Mouse (Mus musculus) midbrain, embryonic 13.5 days (tissue): ENCODE results near the gene Gnptg. TPM values are rescaled to one million over a fixed set of nuclear protein-coding genes. Genes with fewer than 3 reads are reported as not detected.

Experiments
- ATAC-seq: fragments of 200-750 bp; cut with Nextera tagmentation; 2 replicates; pipeline ENCODE4 v1.8.0; 2017; ENCODE audit warnings: mild to moderate bottlenecking, moderate TSS enrichment, moderate library complexity
- H3K27ac ChIP-seq: fragments of 300-500 bp; sonication (generic); 2 replicates; pipeline ENCODE4 v1.5.1; 2015; ENCODE audit warnings: inconsistent platforms, mild to moderate bottlenecking, moderate library complexity
- H3K27me3 ChIP-seq: fragments of 300-500 bp; sonication (generic); 2 replicates; pipeline ENCODE4 v1.6.1; 2015; ENCODE audit warnings: mild to moderate bottlenecking, inconsistent platforms
- H3K36me3 ChIP-seq: fragments of 300-500 bp; sonication (generic); 2 replicates; pipeline ENCODE4 v1.6.1; 2015; ENCODE audit warnings: mild to moderate bottlenecking, inconsistent platforms
- H3K4me1 ChIP-seq: fragments of 300-500 bp; sonication (generic); replicated peaks from 2 replicates; pipeline ENCODE4 v1.6.1; 2015; ENCODE audit warnings: inconsistent platforms
- H3K4me2 ChIP-seq: fragments of 300-500 bp; sonication (generic); replicated peaks from 2 replicates; pipeline ENCODE4 v1.6.1; 2015; ENCODE audit warnings: moderate library complexity, mild to moderate bottlenecking, inconsistent platforms
- H3K4me3 ChIP-seq: fragments of 300-500 bp; sonication (generic); replicated peaks from 2 replicates; pipeline ENCODE4 v1.5.1; 2015; ENCODE audit warnings: mild to moderate bottlenecking, inconsistent platforms
- H3K9ac ChIP-seq: fragments of 300-500 bp; sonication (generic); replicated peaks from 2 replicates; pipeline ENCODE4 v1.6.1; 2015; ENCODE audit warnings: mild to moderate bottlenecking, inconsistent platforms
- H3K9me3 ChIP-seq: fragments of 300-500 bp; sonication (generic); 2 replicates; pipeline ENCODE4 v1.6.1; 2016; ENCODE audit warnings: mild to moderate bottlenecking, inconsistent platforms
- WGBS: fragments of 180-500 bp; shearing (Covaris S2); methylation state at CpG from one replicate; pipeline ENCODE4 v1.1.7; 2015; 5-methylcytosine and 5-hydroxymethylcytosine counted together
- polyA plus RNA-seq: library from polyadenylated mRNA; unstranded; fragments of >200 nt; fragmentation: Nextera tagmentation; extraction: Ambion mirVana; gene quantifications from 2 replicates; pipeline ENCODE4 v1.2.1, GENCODE M21; 2015

Gene Gnptg
- polyA plus RNA-seq, 1 experiment from 2014 or later = 86.0 TPM

GRCm38 (mm10) chr17:25264453-25264852 lies 24.5 kb upstream of the Gnptg start:
- peaks cover 82% of the 10 kb centered on the region for H3K36me3 ChIP-seq
- peaks cover 7% of the 10 kb centered on the region for H3K4me1 ChIP-seq
- 67% methylated on average over 3 of the region's 3 CpGs for WGBS

GRCm38 (mm10) chr17:25257804-25258261 lies 17.9 kb upstream of the Gnptg start:
- peaks cover 25% of the 10 kb centered on the region for H3K36me3 ChIP-seq
- peak overlapping the region; percentile 19; the same call in 1 of the 2 replicates for H3K27ac ChIP-seq
- peaks cover 23% of the 10 kb centered on the region for H3K27me3 ChIP-seq
- no peak overlapping the region for H3K4me3 ChIP-seq
- H3K9me3 ChIP-seq = no peaks in the 10 kb centered on the region
- no peak overlapping the region for H3K9ac ChIP-seq
- H3K4me1 ChIP-seq = peaks cover 45% of the 10 kb centered on the region
- whole genome bisulfite sequencing = 60% methylated on average over 6 of the region's 6 CpGs
- no peak overlapping the region for H3K4me2 ChIP-seq
- ATAC-seq = no peak

More at GRCm38 (mm10) chr17:25264453-25264852, 24.5 kb upstream of the Gnptg start:
- no peak overlapping the region for H3K9ac ChIP-seq
- H3K27ac ChIP-seq = no peak overlapping the region
- no peak overlapping the region for H3K4me2 ChIP-seq
- no peak overlapping the region for H3K4me3 ChIP-seq
- H3K9me3 ChIP-seq = no peaks in the 10 kb centered on the region
- ATAC-seq = no peak
- no peaks in the 10 kb centered on the region for H3K27me3 ChIP-seq

- Histone ChIP-seq H3K4me1 (peaks cover 61% of the 10 kb centered on the region), H3K9ac (peak within 1 kb of the TSS; percentile 33), H3K36me3 (peaks cover 19% of the 10 kb centered on the region), H3K4me3 (peak within 1 kb of the TSS; percentile 35), H3K4me2 (peak within 1 kb of the TSS; percentile 59), H3K27me3 (peaks cover 23% of the 10 kb centered on the region), H3K27ac (no peak within 1 kb of the TSS), H3K9me3 (no peaks in the 10 kb centered on the region)
- 0 out of 2 replicates have a peak, but pooled peaks have one; percentile 21 for ATAC-seq
- 4% methylated on average over 35 of the region's 35 CpGs for WGBS
Measured at GRCm38 (mm10) chr17:25256140-25256754, 16.3 kb upstream of the Gnptg start, which contains the start of gene Baiap3. TSS of gene Baiap3 (minus strand) at chr17:25256364.

- Histone ChIP-seq H3K27me3 (peaks cover 23% of the 10 kb centered on the region), H3K4me3 (no peak overlapping the region), H3K4me2 (0 out of 2 replicates have a peak overlapping the region, but pooled peaks have one; percentile 59), H3K36me3 (peaks cover 16% of the 10 kb centered on the region), H3K27ac (no peak overlapping the region), H3K4me1 (peaks cover 61% of the 10 kb centered on the region), H3K9me3 (no peaks in the 10 kb centered on the region), H3K9ac (no peak overlapping the region)
- ATAC-seq = no peak
- WGBS = 67% methylated on average over 2 of the region's 2 CpGs
Measured at GRCm38 (mm10) chr17:25255110-25255509, 15.2 kb upstream of the Gnptg start.

GRCm38 (mm10) chr17:25253760-25254159 lies 13.8 kb upstream of the Gnptg start:
- Histone ChIP-seq H3K9ac (peak overlapping the region; percentile 47), H3K27ac (peak overlapping the region; percentile 90), H3K4me1 (peaks cover 61% of the 10 kb centered on the region), H3K27me3 (peaks cover 23% of the 10 kb centered on the region), H3K9me3 (no peaks in the 10 kb centered on the region), H3K4me2 (peak overlapping the region; percentile 40), H3K4me3 (peak overlapping the region; percentile 7; the same call in 1 of the 2 replicates), H3K36me3 (peaks cover 3% of the 10 kb centered on the region)
- 5% methylated on average over 10 of the region's 10 CpGs for WGBS
- peak; percentile 57 for ATAC-seq

DNA sequence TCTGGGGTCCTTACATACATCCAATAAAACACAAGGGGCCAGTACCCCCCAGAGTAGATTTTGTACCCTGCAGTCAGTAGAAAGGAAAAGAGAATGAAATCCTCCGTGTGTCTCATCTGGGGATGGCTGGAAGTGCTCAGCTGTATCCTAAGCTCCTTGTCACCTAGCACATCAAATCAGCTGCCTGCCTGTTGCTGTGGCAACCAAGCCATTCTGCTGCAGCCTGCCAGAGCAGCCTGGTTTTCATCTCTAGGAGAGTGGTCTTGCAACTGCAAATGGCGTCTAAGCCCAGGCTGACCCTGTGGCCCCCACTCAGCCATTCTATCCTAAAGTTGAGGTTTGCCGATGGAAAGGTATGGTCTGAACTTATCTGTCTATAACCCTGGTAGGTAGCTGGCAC lies 12.7 kb upstream of the Gnptg start:
- ATAC-seq = peak; percentile 85
- Histone ChIP-seq H3K4me2 (peak overlapping the region; percentile 40), H3K4me1 (peaks cover 54% of the 10 kb centered on the region), H3K9ac (peak overlapping the region; percentile 46; the same call in 1 of the 2 replicates), H3K9me3 (no peaks in the 10 kb centered on the region), H3K36me3 (no peaks in the 10 kb centered on the region), H3K27me3 (peaks cover 23% of the 10 kb centered on the region), H3K27ac (peak overlapping the region; percentile 90), H3K4me3 (no peak overlapping the region)
- 10% methylated on average over 3 of the region's 3 CpGs for WGBS

DNA sequence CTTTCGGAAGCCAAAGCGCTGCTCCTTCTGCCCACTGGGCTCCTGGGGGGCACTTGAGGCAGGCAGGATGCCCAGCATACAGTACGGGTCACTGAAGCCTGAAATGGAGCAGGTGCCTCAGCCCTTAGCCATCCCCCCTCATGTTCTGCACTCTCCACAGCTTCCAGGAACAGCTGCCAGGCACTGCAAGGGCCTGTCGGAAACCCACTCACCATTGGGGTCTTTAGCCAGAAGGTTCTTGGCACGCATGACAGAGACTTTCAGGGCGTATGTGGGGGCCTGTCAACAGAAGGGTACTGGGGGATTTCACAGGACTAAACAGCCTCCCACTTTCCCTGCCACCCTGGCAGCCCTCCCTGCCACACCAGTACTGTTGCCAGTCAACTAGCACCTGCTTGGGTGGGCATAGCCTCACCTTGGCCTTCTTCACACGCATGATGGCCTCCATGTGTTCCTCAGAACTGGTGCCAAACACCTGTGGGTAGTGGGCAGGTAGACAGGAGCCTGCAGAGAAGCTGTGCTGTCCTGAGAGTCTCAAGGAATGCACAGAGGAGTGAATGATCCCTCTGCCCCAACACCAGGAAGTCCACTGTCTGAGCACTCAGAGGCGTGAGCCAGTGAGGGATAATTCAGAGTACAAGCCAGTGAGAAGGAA lies 10.4 kb upstream of the Gnptg start:
- WGBS = 83% methylated on average over 8 of the region's 8 CpGs
- peaks cover 40% of the 10 kb centered on the region for H3K4me1 ChIP-seq
- H3K9ac ChIP-seq = no peak overlapping the region
- ATAC-seq = no peak
- no peak overlapping the region for H3K4me3 ChIP-seq
- H3K27me3 ChIP-seq = peaks cover 7% of the 10 kb centered on the region
- no peak overlapping the region for H3K4me2 ChIP-seq
- H3K9me3 ChIP-seq = no peaks in the 10 kb centered on the region
- peaks cover 10% of the 10 kb centered on the region for H3K36me3 ChIP-seq
- no peak overlapping the region for H3K27ac ChIP-seq

DNA sequence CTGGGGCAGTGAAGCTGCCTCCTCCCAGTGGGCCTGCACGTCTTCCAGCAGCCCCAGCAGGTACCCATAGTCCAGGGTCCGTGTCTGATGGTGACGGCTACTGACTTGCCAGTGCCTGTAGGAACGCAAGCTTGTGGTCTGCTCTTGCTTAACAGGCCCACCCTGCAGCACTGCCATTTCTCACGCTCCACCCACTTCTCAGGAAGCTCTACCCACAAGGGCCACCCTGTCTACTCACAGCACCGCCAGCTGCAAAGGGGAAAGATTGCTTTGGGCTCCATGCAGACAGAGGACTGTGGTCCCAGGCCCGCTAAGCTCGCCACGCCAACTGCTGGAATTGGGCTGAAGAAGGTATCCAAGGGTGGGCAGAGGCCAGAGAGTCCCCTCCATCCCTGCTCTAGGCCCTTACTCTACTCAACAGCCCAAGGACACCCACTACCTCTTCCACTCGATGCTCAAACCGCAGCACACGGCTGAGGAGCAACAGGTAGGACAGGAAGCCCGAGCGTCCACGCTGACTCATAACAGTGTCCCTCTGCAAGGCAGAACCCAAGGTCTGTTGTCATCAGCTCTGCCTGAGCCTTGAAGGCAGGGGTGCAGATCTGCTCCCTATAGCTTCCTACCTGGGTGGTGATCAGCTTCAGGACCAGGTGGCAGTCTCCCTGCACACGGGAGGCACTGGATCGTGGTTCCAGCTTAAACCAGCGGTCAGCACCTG lies 8.3 kb upstream of the Gnptg start:
- no peaks in the 10 kb centered on the region for H3K27me3 ChIP-seq
- H3K27ac ChIP-seq = no peak overlapping the region
- no peak overlapping the region for H3K9ac ChIP-seq
- H3K36me3 ChIP-seq = peaks cover 31% of the 10 kb centered on the region
- H3K4me1 ChIP-seq = peaks cover 19% of the 10 kb centered on the region
- no peak for ATAC-seq
- H3K9me3 ChIP-seq = no peaks in the 10 kb centered on the region
- 83% methylated on average over 18 of the region's 18 CpGs for WGBS
- H3K4me3 ChIP-seq = no peak overlapping the region
- H3K4me2 ChIP-seq = no peak overlapping the region

- WGBS = 85% methylated on average over 16 of the region's 16 CpGs
- H3K27ac ChIP-seq = no peak overlapping the region
- H3K4me1 ChIP-seq = peaks cover 17% of the 10 kb centered on the region
- H3K27me3 ChIP-seq = no peaks in the 10 kb centered on the region
- H3K4me2 ChIP-seq = no peak overlapping the region
- H3K9ac ChIP-seq = no peak overlapping the region
- no peak for ATAC-seq
- no peaks in the 10 kb centered on the region for H3K9me3 ChIP-seq
- peaks cover 47% of the 10 kb centered on the region for H3K36me3 ChIP-seq
- no peak overlapping the region for H3K4me3 ChIP-seq
Measured at GRCm38 (mm10) chr17:25244239-25244638, 4.3 kb upstream of the Gnptg start.

GRCm38 (mm10) chr17:25243131-25243780 lies 3.3 kb upstream of the Gnptg start:
- Histone ChIP-seq H3K27ac (no peak overlapping the region), H3K4me3 (no peak overlapping the region), H3K36me3 (peaks cover 47% of the 10 kb centered on the region), H3K9ac (no peak overlapping the region), H3K4me1 (peaks cover 22% of the 10 kb centered on the region), H3K9me3 (no peaks in the 10 kb centered on the region), H3K27me3 (no peaks in the 10 kb centered on the region), H3K4me2 (no peak overlapping the region)
- ATAC-seq = no peak
- WGBS = 92% methylated on average over 11 of the region's 11 CpGs

DNA sequence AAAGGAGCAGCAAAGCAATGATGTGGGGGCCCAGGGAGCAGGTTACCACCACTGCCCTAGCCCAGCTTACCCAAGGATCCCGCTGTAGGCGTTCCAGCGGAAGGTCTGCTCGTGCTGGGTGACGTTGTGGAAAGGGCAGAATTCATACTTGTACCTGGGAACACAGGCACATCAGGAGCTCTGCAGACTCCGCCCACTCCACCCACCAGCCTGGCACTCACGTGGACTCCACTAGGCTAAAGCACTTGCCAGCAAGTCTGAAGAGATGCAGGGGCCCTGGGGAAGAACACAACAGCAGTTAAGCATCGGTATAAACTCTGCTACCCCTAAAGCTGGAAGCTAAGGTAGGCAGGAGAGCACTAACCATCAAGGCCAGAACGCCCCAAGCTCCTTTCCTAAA lies 4.3 kb downstream of the Gnptg start:
- Histone ChIP-seq H3K4me1 (peaks cover 18% of the 10 kb centered on the region), H3K4me2 (no peak overlapping the region), H3K4me3 (no peak overlapping the region), H3K9me3 (no peaks in the 10 kb centered on the region), H3K9ac (no peak overlapping the region), H3K27ac (no peak overlapping the region), H3K36me3 (peaks cover 37% of the 10 kb centered on the region), H3K27me3 (no peaks in the 10 kb centered on the region)
- ATAC-seq = no peak
- 86% methylated on average over 9 of the region's 9 CpGs for WGBS
